Mouse (Mus musculus) heart, postnatal 25 days (tissue): ENCODE data around the gene Adamtsl5. TPM values are rescaled to one million over a fixed set of nuclear protein-coding genes. Genes with fewer than 3 reads are reported as not detected.

Source experiments
- DNase-seq: peaks from one replicate; pipeline ENCODE4 v3.0.0; 2022; ENCODE audit warnings: low spot score
- intact Hi-C: fragments of 180-260 bp; cut with DNase I; formaldehyde crosslinking; loops from one replicate; pipeline ENCODE4 v1.15.1; 2025
- total RNA-seq, 2 experiments: library from RNA; stranded (reverse); gene quantifications; 2 replicates each; pipeline ENCODE4 v1.2.3; 2021

The Adamtsl5 gene
- 10 to 100 TPM; 68.4 to 71.7 TPM for total RNA-seq

GRCm38 (mm10) chr10:80348244-80348781 lies at the start of gene Adamtsl5:
Gene Adamtsl5, minus strand, starts transcription at chr10:80348412.
- intact Hi-C loops = loop anchor here (2.0 kb wide), 1 partner anchor 54 kb away; the partner anchor contains the start of gene Apc2
- peak; percentile 69 for DNase-seq

DNA sequence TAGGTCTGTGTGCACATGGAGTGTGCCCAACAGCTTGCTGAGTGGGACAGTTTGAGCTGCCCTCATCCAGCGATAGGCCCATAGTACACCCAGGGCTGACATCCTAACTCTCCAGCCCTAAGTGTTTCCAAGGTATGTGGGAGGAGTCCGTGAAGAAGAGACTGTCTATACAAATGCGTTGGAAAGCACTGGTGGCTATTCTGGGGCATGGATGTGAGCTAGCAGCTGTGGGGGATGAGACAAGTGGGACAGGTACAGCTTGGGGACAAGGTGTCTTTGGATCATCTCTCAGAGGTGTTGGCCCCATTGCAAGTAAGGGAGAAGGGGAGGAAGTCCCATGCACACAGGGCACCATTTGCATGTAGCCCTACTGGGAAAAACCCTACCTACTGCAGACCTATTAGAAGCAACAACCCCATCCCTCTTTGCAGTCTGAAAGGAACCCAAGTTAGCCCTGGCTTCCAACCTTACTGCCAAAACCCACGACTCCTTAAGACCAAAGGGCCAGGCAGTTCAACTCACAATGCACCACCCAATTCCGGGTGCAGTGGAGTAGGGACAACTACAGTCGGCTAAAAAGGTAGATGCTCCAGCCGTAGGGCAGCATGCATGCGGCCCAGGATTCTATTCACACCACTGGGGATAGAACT lies 49.4 kb upstream of the Adamtsl5 start:
- no peak for DNase-seq
- intact Hi-C loops = no loop called here

- DNase-seq = no peak
- intact Hi-C loops = no loop called here
Observed at GRCm38 (mm10) chr10:80396822-80397523, 48.8 kb upstream of the Adamtsl5 start.

DNA sequence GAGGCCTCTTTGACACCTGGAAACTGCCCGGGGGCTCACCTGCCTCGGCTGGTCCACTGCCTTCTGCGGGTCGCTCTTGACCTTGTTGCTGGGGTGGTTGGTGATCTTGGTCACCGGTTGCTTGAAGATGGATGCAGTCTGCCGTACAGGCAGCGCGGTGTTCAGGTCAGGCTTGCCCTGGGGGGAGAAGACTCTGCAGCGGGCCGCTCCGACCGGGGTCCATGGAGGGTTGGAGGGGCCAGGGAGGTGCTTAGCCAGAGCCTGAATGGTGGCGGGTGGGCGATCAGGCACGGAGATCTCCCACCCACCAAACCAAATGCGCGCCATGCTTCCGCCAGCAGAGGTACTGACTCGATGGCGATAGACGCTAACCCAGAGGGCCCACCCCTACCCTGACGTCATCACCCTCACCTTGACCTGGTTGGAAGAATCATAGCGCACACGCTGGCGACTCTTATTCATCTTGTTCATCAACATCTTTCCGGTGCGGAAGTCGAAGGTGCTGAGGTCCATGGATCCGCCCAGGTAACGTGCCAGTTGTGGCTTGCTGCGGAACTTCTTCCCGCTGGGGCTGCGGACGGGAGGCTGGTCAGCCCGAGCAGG lies 46.9 kb upstream of the Adamtsl5 start:
- intact Hi-C loops = no loop called here
- DNase-seq = no peak

DNA sequence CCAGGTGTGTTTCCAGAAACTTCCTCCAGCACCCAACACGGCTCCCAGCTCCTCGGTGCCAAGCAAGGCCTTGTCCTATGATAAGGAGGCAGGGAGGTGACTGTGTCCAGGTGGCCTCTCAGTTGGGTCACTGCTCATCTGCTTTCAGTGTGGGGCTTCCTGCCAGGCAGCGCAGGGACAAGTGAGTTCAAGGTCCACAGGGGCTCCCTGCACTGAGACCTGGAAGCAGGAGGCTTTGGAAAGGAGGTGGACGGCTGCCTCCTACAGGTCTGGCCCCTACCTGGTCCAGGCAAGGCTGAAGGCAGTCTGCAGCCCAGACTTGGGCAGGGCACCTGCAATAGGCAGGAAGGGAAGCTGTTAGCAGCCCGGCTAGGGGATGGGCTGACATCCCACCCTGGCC lies 44.5 kb upstream of the Adamtsl5 start:
- intact Hi-C loops = no loop called here

GRCm38 (mm10) chr10:80390697-80391096 lies 42.5 kb upstream of the Adamtsl5 start:
- intact Hi-C loops = no loop called here
- no peak for DNase-seq

More for the DNA sequence above, 44.5 kb upstream of the Adamtsl5 start:
- DNase-seq = no peak

DNA sequence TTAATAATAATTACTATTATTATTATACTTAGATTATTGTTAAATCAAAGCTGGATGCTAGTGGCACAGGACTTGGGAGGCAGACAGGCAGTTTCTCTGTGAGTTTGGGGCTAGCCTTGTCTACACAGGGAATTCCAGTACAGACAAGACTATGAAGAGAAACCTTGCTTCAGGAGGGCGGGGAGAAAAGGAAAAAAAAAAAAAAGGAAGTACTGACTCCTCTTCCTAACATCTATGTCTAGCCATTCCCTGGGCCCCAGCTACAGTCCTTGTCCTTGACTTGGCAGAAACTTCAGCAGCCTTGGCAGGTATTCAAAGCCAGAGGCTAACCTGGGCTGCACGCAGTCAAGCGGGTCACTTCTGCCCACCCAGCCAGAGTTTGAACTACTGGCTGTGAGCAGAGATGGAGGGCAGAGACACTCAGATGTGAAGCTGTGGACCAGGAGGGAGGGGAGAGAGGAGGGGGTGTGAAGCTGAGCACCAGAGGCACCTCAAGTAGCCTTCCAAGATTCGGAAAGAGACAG lies 41.0 kb upstream of the Adamtsl5 start:
- intact Hi-C loops = no loop called here
- no peak for DNase-seq

DNA sequence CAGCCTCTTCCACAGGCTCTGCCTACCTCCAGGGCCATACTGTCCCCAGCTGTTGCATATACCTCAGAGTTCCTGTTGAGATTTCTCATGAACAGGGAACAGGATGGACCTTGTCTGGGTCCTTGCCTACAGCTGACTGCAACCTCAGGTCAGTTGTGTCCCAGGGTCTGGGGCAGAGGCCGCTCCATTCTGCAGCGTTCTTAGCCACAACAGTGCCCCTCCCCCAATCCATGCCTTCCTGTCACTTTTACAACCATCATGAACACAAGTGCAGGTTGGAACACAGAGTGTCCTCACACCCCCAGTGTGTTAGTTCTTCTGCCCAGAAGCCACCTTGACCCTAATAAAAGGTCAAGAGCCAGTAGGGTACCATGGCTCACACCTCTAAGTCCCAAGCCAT lies 40.5 kb upstream of the Adamtsl5 start:
- intact Hi-C loops = no loop called here
- no peak for DNase-seq

DNA sequence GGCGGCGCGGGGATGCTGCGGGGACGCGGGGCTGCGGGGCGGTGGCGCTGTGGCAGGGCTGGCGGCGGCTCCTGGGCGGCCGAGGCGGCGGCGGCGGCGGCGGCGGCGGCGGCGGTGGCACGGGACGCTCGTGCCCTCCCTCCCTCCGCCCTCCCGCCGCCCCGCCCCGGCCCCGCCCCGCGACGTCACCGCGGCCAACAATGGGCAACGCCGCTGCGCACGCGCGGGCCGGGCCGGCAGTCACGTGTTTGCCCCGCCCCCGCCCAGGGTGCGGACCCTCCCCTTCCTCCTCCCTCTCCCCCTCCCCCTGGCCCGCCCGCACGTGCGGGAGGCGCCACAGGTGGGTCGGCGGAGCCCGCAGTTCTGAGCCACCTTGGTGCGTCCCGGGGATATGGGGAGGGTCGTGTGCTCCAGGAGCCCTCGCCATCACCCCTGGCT lies 39.3 kb upstream of the Adamtsl5 start, which contains the start of gene Mex3d:
TSS of gene Mex3d (minus strand) at position 138 of the 438 bp plus-strand sequence.
- intact Hi-C loops = no loop called here
- DNase-seq = peak; percentile 77

DNA sequence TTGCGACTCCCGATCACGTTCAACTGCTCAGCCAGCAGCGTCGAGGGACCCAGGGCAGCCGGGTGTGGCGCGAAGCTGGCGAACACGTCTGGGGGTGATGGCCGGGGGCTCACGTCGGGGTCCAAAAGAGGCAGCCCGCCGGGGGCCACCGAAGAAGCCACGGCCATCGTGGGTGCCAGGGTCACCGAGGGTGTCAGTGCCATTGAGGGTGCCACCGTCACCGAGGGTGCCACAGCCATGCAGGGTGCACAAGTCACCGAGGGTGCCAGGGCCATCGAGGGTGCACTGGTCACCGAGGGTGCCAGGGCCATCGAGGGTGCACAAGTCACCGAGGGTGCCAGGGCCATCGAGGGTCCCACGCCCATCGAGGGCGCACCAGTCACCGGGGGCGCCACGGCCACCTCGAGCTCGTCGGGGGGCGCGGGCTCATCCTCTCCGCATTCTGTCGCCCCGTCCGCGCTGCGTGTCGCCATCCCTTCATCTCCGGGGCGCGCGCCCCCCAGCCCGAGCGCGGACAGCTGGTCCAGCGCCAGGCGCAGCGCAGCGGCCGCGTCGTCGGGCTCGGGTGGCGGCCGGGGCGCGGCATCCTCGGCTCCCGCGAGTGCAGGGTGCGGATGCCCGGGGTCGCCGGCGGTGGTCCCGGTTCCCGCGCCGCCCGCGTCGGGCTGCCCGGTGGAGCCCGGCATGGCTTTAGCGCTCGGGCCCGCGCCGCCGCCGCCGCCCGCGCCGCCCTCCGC lies 38.7 kb upstream of the Adamtsl5 start:
- no peak for DNase-seq
- intact Hi-C loops = no loop called here

DNA sequence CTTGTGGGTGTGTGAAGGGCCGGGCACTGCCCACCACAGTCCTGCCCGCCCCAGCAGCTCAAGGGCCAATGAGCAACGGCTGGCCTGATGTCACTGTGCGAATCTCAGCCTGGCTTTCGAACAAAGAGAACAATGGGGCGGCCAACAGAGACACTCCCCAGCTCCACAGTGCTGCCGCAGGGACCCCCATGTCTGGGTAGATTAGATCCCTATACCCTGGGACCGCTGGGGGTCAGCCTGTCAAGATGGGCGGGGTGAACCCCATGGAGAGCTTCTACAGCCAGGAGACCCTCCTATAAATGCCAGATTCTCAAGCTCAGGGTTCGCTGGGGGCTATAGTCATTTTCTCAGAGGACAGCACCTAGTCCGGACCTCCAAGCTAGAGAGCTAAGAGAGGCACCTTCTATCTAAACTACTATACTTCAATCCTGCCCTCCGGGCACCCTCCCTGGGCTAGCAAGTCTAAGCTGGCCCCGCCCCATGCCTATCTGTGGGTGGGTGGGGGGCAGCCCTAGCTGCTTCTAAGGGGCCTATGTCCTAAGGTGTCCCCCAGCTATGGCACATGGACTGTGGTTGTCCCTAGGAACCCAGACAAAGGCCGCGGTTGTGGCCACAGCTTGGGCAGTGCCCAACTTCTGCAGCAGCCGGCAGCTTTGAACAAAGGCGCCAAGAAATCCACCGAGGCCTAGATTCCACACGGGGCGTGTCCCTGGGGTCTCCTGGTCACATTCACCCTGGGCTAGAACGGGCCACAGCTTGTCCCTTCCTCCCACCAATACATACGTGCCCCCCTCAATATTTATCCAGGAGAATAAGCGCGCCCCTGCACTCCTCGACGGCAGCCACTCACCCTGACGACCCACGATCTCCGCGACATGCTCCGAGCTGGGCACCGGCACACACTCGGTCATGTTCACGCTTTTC lies 37.9 kb upstream of the Adamtsl5 start:
- DNase-seq = no peak
- intact Hi-C loops = no loop called here

DNA sequence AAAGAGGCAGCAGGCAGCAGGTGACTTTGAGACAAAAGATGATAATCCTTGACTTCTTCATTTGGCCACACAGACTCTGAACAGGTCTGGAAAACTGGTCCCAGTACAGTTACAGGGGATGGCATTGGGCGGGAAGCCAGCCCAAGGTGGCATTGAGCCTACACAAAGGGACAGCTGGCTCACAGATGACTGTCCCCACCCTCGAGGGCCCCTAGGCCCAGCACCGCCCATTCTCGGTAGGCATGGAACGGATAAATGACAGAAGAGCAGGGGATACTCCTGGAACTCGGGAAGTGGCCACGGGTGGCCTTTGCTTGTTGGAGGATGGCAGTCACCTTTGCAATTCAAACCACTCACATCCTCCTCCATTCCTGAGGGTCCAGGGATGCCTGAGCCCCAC lies 37.1 kb upstream of the Adamtsl5 start:
- no peak for DNase-seq
- intact Hi-C loops = no loop called here

DNA sequence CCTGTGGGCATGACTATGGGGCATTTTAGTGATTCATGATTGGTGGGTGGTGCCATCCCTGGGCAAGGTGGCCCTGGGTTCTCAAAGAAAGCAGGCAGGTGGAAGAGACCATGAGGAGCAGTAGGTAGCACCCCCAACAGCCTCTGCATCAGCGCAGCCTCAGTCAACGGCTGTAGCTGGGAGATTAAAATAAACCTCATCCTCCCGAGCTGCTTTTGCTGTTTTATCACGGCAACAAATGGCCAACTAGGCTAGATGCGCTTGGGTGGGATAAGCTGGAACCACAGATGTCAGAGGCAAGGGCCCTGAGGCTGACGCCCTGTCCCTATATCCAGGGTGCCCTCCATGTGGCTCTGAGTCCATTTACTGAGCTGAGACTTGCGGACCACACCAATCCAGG lies 36.5 kb upstream of the Adamtsl5 start:
- intact Hi-C loops = no loop called here
- no peak for DNase-seq

- no peak for DNase-seq
- intact Hi-C loops = no loop called here
Observed at GRCm38 (mm10) chr10:80384115-80384639, 36.0 kb upstream of the Adamtsl5 start.

- intact Hi-C loops = no loop called here
- DNase-seq = no peak
Observed at GRCm38 (mm10) chr10:80383431-80383830, 35.2 kb upstream of the Adamtsl5 start.

- intact Hi-C loops = no loop called here
- no peak for DNase-seq
Observed at GRCm38 (mm10) chr10:80382641-80383365, 34.6 kb upstream of the Adamtsl5 start.

DNA sequence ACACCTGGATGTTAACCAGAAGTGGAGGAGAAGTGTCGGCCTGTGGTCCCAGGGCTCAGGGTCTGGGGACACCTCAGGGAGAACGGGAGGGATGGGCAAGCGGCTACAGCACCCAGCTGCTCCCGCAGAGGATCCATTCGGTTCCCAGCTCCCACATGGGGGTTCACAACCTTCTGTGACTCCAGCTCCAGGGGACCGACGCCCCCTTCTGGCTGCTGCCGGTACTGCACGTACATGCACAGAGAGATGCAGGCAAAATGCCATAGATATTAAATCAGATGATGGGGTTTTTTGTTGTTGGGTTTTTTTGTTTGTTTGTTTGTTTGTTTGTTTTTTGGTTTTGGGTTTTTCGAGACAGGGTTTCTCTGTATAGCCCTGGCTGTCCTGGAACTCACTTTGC lies 29.5 kb upstream of the Adamtsl5 start:
- no peak for DNase-seq
- intact Hi-C loops = loop anchor here (2.0 to 10.0 kb wide), 2 partner anchors 59 to 203 kb away; partner anchors contain the start of genes 1600002K03Rik and Efna2

GRCm38 (mm10) chr10:80376160-80376559 lies 27.9 kb upstream of the Adamtsl5 start:
- peak; percentile 68 for DNase-seq
- intact Hi-C loops = loop anchor here (10.0 kb wide), 1 partner anchor 201 kb away; the partner anchor contains the start of genes 1600002K03Rik and Efna2
